Mouse (Mus musculus) midbrain, embryonic 12.5 days (tissue): Measurements from ENCODE around the gene Efcab2. TPM values are rescaled to one million over a fixed set of nuclear protein-coding genes. Genes with fewer than 3 reads are reported as not detected.

Experiments
- ATAC-seq: fragments of 200-750 bp; cut with Nextera tagmentation; 2 replicates; pipeline ENCODE4 v1.8.0; 2017; ENCODE audit warnings: low read depth, moderate TSS enrichment, moderate library complexity; ENCODE audit not compliant: low FRiP score
- H3K27ac ChIP-seq: fragments of 300-500 bp; sonication (generic); replicated peaks from 2 replicates; pipeline ENCODE4 v1.5.1; 2016; ENCODE audit warnings: mild to moderate bottlenecking
- H3K27me3 ChIP-seq: fragments of 300-500 bp; sonication (generic); 2 replicates; pipeline ENCODE4 v1.6.1; 2016; ENCODE audit warnings: mild to moderate bottlenecking
- H3K36me3 ChIP-seq: fragments of 300-500 bp; sonication (generic); 2 replicates; pipeline ENCODE4 v1.6.1; 2016
- H3K4me1 ChIP-seq: fragments of 300-500 bp; sonication (generic); 2 replicates; pipeline ENCODE4 v1.6.1; 2016
- H3K4me2 ChIP-seq: fragments of 300-500 bp; sonication (generic); replicated peaks from 2 replicates; pipeline ENCODE4 v1.6.1; 2016; ENCODE audit warnings: mild to moderate bottlenecking, moderate library complexity
- H3K4me3 ChIP-seq: fragments of 300-500 bp; sonication (generic); 2 replicates; pipeline ENCODE4 v1.5.1; 2016; ENCODE audit warnings: mild to moderate bottlenecking
- H3K9ac ChIP-seq: fragments of 300-500 bp; sonication (generic); replicated peaks from 2 replicates; pipeline ENCODE4 v1.6.1; 2016; ENCODE audit warnings: mild to moderate bottlenecking, moderate library complexity
- H3K9me3 ChIP-seq: fragments of 300-500 bp; sonication (generic); 2 replicates; pipeline ENCODE4 v1.6.1; 2016; ENCODE audit warnings: mild to moderate bottlenecking
- WGBS: fragments of 180-500 bp; shearing (Covaris S2); methylation state at CpG from one replicate; pipeline ENCODE4 v1.1.7; 2016; 5-methylcytosine and 5-hydroxymethylcytosine counted together
- polyA plus RNA-seq: library from polyadenylated mRNA; unstranded; fragments of >200 nt; fragmentation: Nextera tagmentation; extraction: Ambion mirVana; gene quantifications from 2 replicates; pipeline ENCODE4 v1.2.1, GENCODE M21; 2016

Gene Efcab2
- polyA plus RNA-seq: 8.4 and 9.0 TPM in 2 replicates

DNA sequence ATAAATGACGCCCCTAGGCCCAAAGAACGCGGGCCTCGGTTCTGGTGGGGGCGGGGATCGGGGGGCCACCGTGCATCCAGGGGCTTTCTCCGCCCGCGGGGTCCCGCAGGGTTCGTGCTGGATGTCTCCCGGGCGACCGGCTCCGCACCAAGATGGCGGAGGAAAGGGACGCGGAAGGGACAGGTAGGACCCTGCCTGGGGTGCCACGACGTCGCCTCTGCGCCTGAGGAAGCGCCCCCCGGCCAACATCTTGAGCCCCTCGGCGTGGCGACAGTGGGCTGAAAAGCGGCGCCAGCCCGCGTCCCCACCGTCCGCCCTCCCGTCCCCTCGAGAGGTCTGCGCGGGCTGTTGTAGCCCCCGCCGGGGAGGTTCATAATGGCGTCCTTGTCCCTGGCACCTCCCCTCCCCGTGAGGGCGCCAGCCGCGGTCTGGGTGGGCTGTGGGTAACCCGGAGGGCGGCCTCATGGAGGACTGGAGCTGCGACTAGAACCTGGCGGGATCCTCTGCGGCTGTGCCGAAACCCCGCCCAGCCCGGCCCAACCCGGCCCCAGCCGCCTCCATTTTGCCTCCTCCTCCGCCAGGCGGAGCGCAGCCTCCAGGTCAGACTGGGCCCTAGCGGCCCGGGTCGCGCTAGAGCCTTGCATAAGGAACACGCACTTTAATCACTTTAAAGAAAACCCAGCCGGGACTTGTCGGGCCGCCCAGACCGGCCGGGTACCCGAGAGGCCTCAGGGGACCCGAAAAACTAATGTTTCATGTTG is at the start of gene Efcab2:
Gene Efcab2, plus strand, starts transcription at position 135 of the 761 bp plus-strand sequence.
- Histone ChIP-seq H3K9me3 (no peaks in the 10 kb centered on the region), H3K27ac (peak within 1 kb of the TSS; percentile 100), H3K27me3 (no peaks in the 10 kb centered on the region), H3K36me3 (no peaks in the 10 kb centered on the region), H3K4me3 (peak within 1 kb of the TSS; percentile 70), H3K4me2 (peak within 1 kb of the TSS; percentile 62), H3K4me1 (no peaks in the 10 kb centered on the region), H3K9ac (peak within 1 kb of the TSS; percentile 94)
- WGBS: 0% methylated on average over 55 of the region's 70 CpGs
- peak; percentile 97 for ATAC-seq

DNA sequence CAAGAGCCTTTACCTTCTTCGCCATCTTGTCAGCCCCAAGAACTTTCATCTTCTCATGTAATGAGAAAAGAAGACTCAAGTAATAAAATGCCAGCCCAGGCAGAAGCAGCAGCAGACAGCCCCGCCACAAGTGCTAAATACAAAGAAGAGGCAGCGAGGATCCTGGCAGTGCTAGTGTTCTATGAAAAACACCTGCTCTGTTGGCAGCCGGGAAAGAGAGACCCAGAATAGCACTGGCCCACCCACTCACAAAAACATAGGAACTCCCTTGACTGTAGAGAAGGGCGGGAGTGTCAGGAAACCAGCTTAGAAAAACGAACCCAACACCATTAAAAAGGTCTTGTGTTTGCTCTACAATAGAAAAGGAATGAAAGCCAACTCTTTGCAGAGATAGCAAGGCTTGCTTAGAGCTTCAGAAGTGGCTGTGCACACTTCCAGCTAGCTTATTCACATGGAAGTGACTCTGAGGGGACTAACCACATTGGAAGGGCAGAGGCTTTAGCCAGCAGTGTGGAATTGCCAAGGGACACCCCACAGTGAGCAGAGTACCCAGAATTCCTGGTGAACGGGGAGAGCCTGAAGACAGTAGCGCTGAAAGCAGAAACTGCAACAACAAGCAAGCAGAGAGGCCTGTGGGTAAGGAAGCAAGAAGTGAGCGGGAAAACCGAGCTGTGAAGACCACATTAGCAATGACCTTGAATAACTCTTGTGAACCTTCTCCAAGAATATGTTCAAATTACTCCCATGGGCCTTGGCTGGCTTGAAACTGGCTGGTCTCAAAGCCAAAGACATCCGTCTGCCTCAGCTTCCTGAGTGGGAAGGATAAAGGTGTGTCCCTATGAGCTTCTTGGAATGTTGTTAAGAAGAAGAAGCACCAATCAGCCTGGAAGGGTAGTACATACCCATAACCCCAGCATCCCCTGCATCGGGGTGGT is 47.8 kb upstream of the Efcab2 start:
- Histone ChIP-seq H3K4me1 (no peaks in the 10 kb centered on the region), H3K27me3 (no peaks in the 10 kb centered on the region), H3K9ac (no peak overlapping the region), H3K4me2 (no peak overlapping the region), H3K27ac (no peak overlapping the region), H3K9me3 (no peaks in the 10 kb centered on the region), H3K4me3 (no peak overlapping the region), H3K36me3 (no peaks in the 10 kb centered on the region)
- no peak for ATAC-seq
- 80% methylated on average over 12 of the region's 12 CpGs for WGBS

DNA sequence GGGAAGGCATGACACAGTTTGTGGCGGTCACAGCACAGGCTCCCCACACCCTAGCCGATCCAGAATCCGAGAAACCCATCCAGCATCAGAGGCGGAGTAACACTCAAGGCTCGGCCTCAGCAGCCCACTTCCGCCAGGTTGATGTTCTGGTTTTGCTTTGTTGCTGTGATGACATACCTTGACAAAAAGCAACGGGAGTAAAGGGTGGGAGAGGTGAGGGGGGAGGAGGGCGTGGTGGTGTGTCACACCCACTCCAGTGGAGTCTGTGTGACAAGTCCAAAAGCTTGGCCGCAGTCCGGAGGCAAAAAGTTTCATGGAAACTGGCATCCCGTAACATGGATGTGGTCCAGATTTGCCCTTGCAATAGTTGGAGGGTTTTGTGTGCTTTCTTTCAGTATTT is 45.6 kb upstream of the Efcab2 start:
- no peak overlapping the region for H3K27ac ChIP-seq

GRCm38 (mm10) chr1:178360702-178361101 is 45.2 kb upstream of the Efcab2 start:
- H3K27me3 ChIP-seq: no peaks in the 10 kb centered on the region
- H3K9me3 ChIP-seq: no peaks in the 10 kb centered on the region
- no peaks in the 10 kb centered on the region for H3K4me1 ChIP-seq
- no peak overlapping the region for H3K27ac ChIP-seq
- ATAC-seq: no peak
- H3K4me3 ChIP-seq: no peak overlapping the region
- no peaks in the 10 kb centered on the region for H3K36me3 ChIP-seq
- H3K9ac ChIP-seq: no peak overlapping the region
- H3K4me2 ChIP-seq: no peak overlapping the region
- WGBS: 57% methylated on average over 2 of the region's 2 CpGs

More for the DNA sequence above, 45.6 kb upstream of the Efcab2 start:
- no peak overlapping the region for H3K9ac ChIP-seq
- 87% methylated on average over 11 of the region's 11 CpGs for WGBS
- no peak for ATAC-seq
- no peaks in the 10 kb centered on the region for H3K4me1 ChIP-seq
- H3K27me3 ChIP-seq: no peaks in the 10 kb centered on the region
- H3K9me3 ChIP-seq: no peaks in the 10 kb centered on the region
- no peak overlapping the region for H3K4me2 ChIP-seq
- no peak overlapping the region for H3K4me3 ChIP-seq
- H3K36me3 ChIP-seq: no peaks in the 10 kb centered on the region

DNA sequence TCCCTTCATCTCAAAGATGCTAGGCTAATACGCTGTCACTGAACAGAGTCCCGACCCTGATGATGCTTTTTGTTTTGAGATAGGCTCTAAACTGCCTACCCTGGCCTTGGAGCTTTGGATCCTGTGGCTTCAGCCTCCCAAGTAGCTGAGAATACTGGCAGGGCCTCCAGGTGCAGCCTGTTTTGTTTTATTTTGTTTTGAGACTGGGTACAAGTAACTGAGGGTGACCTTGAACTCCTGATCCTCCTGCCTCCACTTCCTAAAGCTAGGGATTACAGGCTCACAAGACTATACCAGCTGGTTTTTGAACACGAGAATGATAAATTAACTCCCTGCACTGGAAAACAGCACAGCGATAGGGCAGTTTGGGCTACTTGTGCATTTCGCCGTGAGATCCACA is 40.7 kb upstream of the Efcab2 start:
- no peak for ATAC-seq
- peaks cover 13% of the 10 kb centered on the region for H3K4me1 ChIP-seq
- no peaks in the 10 kb centered on the region for H3K27me3 ChIP-seq
- H3K9me3 ChIP-seq: no peaks in the 10 kb centered on the region
- H3K9ac ChIP-seq: no peak overlapping the region
- 83% methylated on average over 6 of the region's 6 CpGs for WGBS
- H3K4me2 ChIP-seq: no peak overlapping the region
- no peaks in the 10 kb centered on the region for H3K36me3 ChIP-seq
- no peak overlapping the region for H3K4me3 ChIP-seq
- no peak overlapping the region for H3K27ac ChIP-seq

- 64% methylated on average over 6 of the region's 6 CpGs for WGBS
- no peaks in the 10 kb centered on the region for H3K36me3 ChIP-seq
- no peaks in the 10 kb centered on the region for H3K9me3 ChIP-seq
- 0 out of 2 replicates have a peak overlapping the region, but pooled peaks have one; percentile 69 for H3K27ac ChIP-seq
- H3K27me3 ChIP-seq: no peaks in the 10 kb centered on the region
- no peak for ATAC-seq
- peak overlapping the region; percentile 65; the same call in 1 of the 2 replicates for H3K4me2 ChIP-seq
- H3K9ac ChIP-seq: no peak overlapping the region
- peaks cover 13% of the 10 kb centered on the region for H3K4me1 ChIP-seq
- H3K4me3 ChIP-seq: no peak overlapping the region
Observed at GRCm38 (mm10) chr1:178368121-178368520, 37.8 kb upstream of the Efcab2 start.

GRCm38 (mm10) chr1:178368548-178369271 is 37.2 kb upstream of the Efcab2 start:
- Histone ChIP-seq H3K4me2 (peak overlapping the region; percentile 65), H3K4me3 (peak overlapping the region; percentile 47), H3K9ac (peak overlapping the region; percentile 59), H3K27me3 (no peaks in the 10 kb centered on the region), H3K27ac (peak overlapping the region; percentile 69), H3K4me1 (peaks cover 13% of the 10 kb centered on the region), H3K36me3 (no peaks in the 10 kb centered on the region), H3K9me3 (no peaks in the 10 kb centered on the region)
- peak; percentile 95 for ATAC-seq
- 2% methylated on average over 36 of the region's 36 CpGs for WGBS

- Histone ChIP-seq H3K4me3 (peak overlapping the region; percentile 47), H3K4me1 (peaks cover 13% of the 10 kb centered on the region), H3K36me3 (no peaks in the 10 kb centered on the region), H3K4me2 (peak overlapping the region; percentile 65), H3K27me3 (no peaks in the 10 kb centered on the region), H3K9me3 (no peaks in the 10 kb centered on the region), H3K9ac (peak overlapping the region; percentile 59), H3K27ac (peak overlapping the region; percentile 69)
- peak; percentile 81 for ATAC-seq
- WGBS: 2% methylated on average over 11 of the region's 11 CpGs
Observed at GRCm38 (mm10) chr1:178369272-178369651, 36.6 kb upstream of the Efcab2 start.

DNA sequence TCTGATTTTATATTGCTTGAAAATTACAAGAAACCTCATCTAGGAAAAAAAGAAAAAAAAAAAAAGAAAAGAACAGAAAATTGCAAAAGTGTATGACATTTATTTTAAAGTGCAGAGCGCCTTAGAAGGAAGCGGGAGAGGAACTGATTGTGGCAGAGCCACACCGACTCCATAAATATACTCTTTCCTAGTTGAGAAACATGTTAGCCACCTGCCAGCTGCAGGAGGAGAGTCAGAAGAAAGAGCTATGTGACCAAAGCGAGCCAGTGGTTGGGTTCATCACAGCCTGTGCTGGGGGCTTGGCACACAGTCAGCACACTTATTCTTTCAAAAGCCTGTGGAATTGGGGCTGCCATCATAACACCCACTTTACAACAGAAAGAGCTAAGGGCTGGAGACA is 33.2 kb upstream of the Efcab2 start:
- Histone ChIP-seq H3K4me3 (no peak overlapping the region), H3K27me3 (no peaks in the 10 kb centered on the region), H3K36me3 (no peaks in the 10 kb centered on the region), H3K9ac (no peak overlapping the region), H3K27ac (no peak overlapping the region), H3K9me3 (no peaks in the 10 kb centered on the region), H3K4me1 (peaks cover 13% of the 10 kb centered on the region), H3K4me2 (no peak overlapping the region)
- ATAC-seq: no peak
- WGBS: 87% methylated on average over 4 of the region's 4 CpGs

DNA sequence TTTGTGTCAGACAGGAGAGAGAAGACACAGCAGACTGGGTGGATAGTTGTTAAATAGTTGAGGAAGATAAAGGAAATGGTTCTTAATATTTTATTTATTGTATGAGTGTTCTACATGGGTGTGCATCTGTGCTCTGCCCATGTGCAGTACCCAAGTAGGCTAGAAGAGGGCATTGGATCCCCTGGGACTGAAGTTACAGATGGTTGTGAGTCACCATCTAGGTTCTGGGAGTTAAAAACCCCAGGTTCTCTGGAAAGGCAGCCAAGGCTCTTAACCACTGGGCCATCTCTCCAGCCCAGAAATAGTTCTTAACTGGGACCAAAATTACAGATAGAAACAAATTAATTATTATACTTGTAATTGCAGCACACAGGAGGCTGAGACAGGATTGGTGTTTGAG is 30.5 kb upstream of the Efcab2 start:
- Histone ChIP-seq H3K27ac (no peak overlapping the region), H3K4me3 (no peak overlapping the region), H3K9me3 (no peaks in the 10 kb centered on the region), H3K9ac (no peak overlapping the region), H3K27me3 (no peaks in the 10 kb centered on the region), H3K4me1 (no peaks in the 10 kb centered on the region), H3K4me2 (no peak overlapping the region), H3K36me3 (no peaks in the 10 kb centered on the region)
- ATAC-seq: no peak

GRCm38 (mm10) chr1:178376061-178376460 is 29.8 kb upstream of the Efcab2 start:
- Histone ChIP-seq H3K4me1 (no peaks in the 10 kb centered on the region), H3K9me3 (no peaks in the 10 kb centered on the region), H3K4me3 (no peak overlapping the region), H3K4me2 (no peak overlapping the region), H3K9ac (no peak overlapping the region), H3K27ac (no peak overlapping the region), H3K36me3 (no peaks in the 10 kb centered on the region), H3K27me3 (no peaks in the 10 kb centered on the region)
- 88% methylated on average over 2 of the region's 2 CpGs for WGBS
- ATAC-seq: no peak
